14 mouse cellular contexts compared by ENCODE assay signal in genomic region chr15:86105751-86106150, GRCm38 (mm10). TPM values are rescaled to one million over a fixed set of nuclear protein-coding genes. Genes with fewer than 3 reads are reported as not detected.
DNase-seq lines count a peak whose midpoint lies in the region; ATAC-seq and TF ChIP-seq lines count a peak whose summit lies in the region.
"Had no signal": no experiment of that assay in that cellular context is flagged by ENCODE, and none has a peak within 500 bp of the region (broad histone marks: within the 10 kb centered on the region; RNA-seq: fewer than 3 reads in every experiment).

No protein-coding gene starts in this region.

- H3K4me2 ChIP-seq in heart, embryonic 11.5 days = no peak overlapping the region
- no peak overlapping the region for H3K4me2 ChIP-seq in kidney, embryonic 14.5 days (replicated peaks; ENCODE audit: low read depth, low read length)
- H3K4me2 ChIP-seq in liver, embryonic 12.5 days = peak overlapping the region; percentile 60
- H3K4me2 ChIP-seq: embryonic facial prominence, embryonic 12.5 days; neural tube, embryonic 12.5 days had no signal

- no peak for ATAC-seq in heart, embryonic 11.5 days (replicated peaks; ENCODE audit: insufficient number of reproducible peaks, low FRiP score, low TSS enrichment)
- no peak for ATAC-seq in kidney, embryonic 14.5 days (ENCODE audit: low FRiP score, low TSS enrichment)
- ATAC-seq in liver, embryonic 12.5 days = no peak

- no peak for TF ChIP-seq RAD21 in MEL (IDR thresholded peaks at IDR 0.05; ENCODE audit: low read depth, low read length)

- H3K4me1 ChIP-seq in heart, embryonic 11.5 days (ENCODE audit: control insufficient read depth, insufficient read depth, low read length) = peaks cover 59% of the 10 kb centered on the region
- H3K4me1 ChIP-seq in kidney, embryonic 14.5 days (ENCODE audit: control insufficient read depth, insufficient read depth, low read length) = no peaks in the 10 kb centered on the region
- H3K4me1 ChIP-seq in MEL (ENCODE audit: control insufficient read depth in 1 of 2, insufficient read depth in 2 of 2, low read length in 2 of 2) = peaks cover 16 to 32% of the 10 kb centered on the region in 2 experiments
- peaks cover 85% of the 10 kb centered on the region for H3K4me1 ChIP-seq in liver, embryonic 12.5 days
- H3K4me1 ChIP-seq: embryonic facial prominence, embryonic 12.5 days had no signal

- H3K27ac ChIP-seq in heart, embryonic 11.5 days (ENCODE audit: low read depth, low read length) = peak overlapping the region; percentile 73; the same call in 1 of the 2 replicates
- H3K27ac ChIP-seq in kidney, embryonic 14.5 days (ENCODE audit: low read depth, low read length) = no peak overlapping the region
- peak overlapping the region; percentile 91 for H3K27ac ChIP-seq in MEL (ENCODE audit: control insufficient read depth, low read depth, low read length)
- H3K27ac ChIP-seq in liver, embryonic 12.5 days = peak overlapping the region; percentile 98
- H3K27ac ChIP-seq: embryonic facial prominence, embryonic 12.5 days; kidney, postnatal 0 days; neural tube, embryonic 12.5 days had no signal

- no peak for TF ChIP-seq EP300 in MEL (IDR thresholded peaks at IDR 0.05; ENCODE audit: low read depth in 1 of 2, low read length in 2 of 2)

- no peaks in the 10 kb centered on the region for H3K27me3 ChIP-seq in heart, embryonic 11.5 days (ENCODE audit: control insufficient read depth, insufficient read depth, low read length)
- no peaks in the 10 kb centered on the region for H3K27me3 ChIP-seq in kidney, embryonic 14.5 days (ENCODE audit: control insufficient read depth, insufficient read depth, low read length)
- H3K27me3 ChIP-seq in MEL (ENCODE audit: control insufficient read depth in 1 of 2, insufficient read depth in 2 of 2, low read length in 2 of 2) = no peaks in the 10 kb centered on the region
- no peaks in the 10 kb centered on the region for H3K27me3 ChIP-seq in liver, embryonic 12.5 days (replicated peaks)
- H3K27me3 ChIP-seq: embryonic facial prominence, embryonic 12.5 days; neural tube, embryonic 12.5 days had no signal

- no peak overlapping the region for H3K9ac ChIP-seq in heart, embryonic 11.5 days (ENCODE audit: low read depth, low read length)
- no peak overlapping the region for H3K9ac ChIP-seq in kidney, embryonic 14.5 days (ENCODE audit: low read depth, low read length)
- H3K9ac ChIP-seq in MEL (ENCODE audit: control insufficient read depth, low read depth, low read length, poor library complexity, severe bottlenecking) = no peak overlapping the region
- H3K9ac ChIP-seq in liver, embryonic 12.5 days = peak overlapping the region; percentile 60
- H3K9ac ChIP-seq: embryonic facial prominence, embryonic 12.5 days; neural tube, embryonic 12.5 days had no signal

- 67% methylated on average over 6 of the region's 6 CpGs for WGBS in heart, embryonic 11.5 days (ENCODE audit: insufficient replicate concordance)
- WGBS in kidney, embryonic 14.5 days = 79% methylated on average over 6 of the region's 6 CpGs
- WGBS in liver, embryonic 12.5 days (ENCODE audit: insufficient replicate concordance) = 51% methylated on average over 6 of the region's 6 CpGs

- intact Hi-C loops in heart, postnatal 36 days (cut with DNase I) = no loop called here

- no peaks in the 10 kb centered on the region for H3K9me3 ChIP-seq in heart, embryonic 11.5 days (replicated peaks; ENCODE audit: control insufficient read depth, low read length)
- no peaks in the 10 kb centered on the region for H3K9me3 ChIP-seq in kidney, embryonic 14.5 days (ENCODE audit: control insufficient read depth, low read length)
- H3K9me3 ChIP-seq in MEL (replicated peaks; ENCODE audit: insufficient read depth, low read length) = no peaks in the 10 kb centered on the region
- H3K9me3 ChIP-seq in liver, embryonic 12.5 days (replicated peaks) = no peaks in the 10 kb centered on the region
- H3K9me3 ChIP-seq: embryonic facial prominence, embryonic 12.5 days; neural tube, embryonic 12.5 days had no signal

- H3K79me2 ChIP-seq in MEL (ENCODE audit: control insufficient read depth, insufficient read depth, low read length, poor library complexity) = no peaks in the 10 kb centered on the region; the same call in 1 of the 2 replicates

- no peak for TF ChIP-seq CTCF in MEL (IDR thresholded peaks at IDR 0.05 in 2 of 3, conservative IDR thresholded peaks at IDR 0.05 in 1 of 3; ENCODE audit: control insufficient read depth in 1 of 3, insufficient read depth in 1 of 3, low read depth in 2 of 3, low read length in 3 of 3, poor library complexity in 1 of 3, severe bottlenecking in 1 of 3)

- H3K4me3 ChIP-seq in heart, embryonic 11.5 days (ENCODE audit: low read depth, low read length) = no peak overlapping the region
- H3K4me3 ChIP-seq in kidney, embryonic 14.5 days (ENCODE audit: low read length) = no peak overlapping the region
- no peak overlapping the region for H3K4me3 ChIP-seq in MEL (ENCODE audit: control insufficient read depth in 1 of 2, insufficient read depth in 1 of 2, low read depth in 2 of 2, low read length in 2 of 2)
- no peak overlapping the region for H3K4me3 ChIP-seq in liver, embryonic 12.5 days
- H3K4me3 ChIP-seq: embryonic facial prominence, embryonic 12.5 days; neural tube, embryonic 12.5 days had no signal

- H3K36me3 ChIP-seq in heart, embryonic 11.5 days (ENCODE audit: control insufficient read depth, insufficient read depth, low read length) = no peaks in the 10 kb centered on the region
- peaks cover 14% of the 10 kb centered on the region; the same call in 1 of the 2 replicates for H3K36me3 ChIP-seq in kidney, embryonic 14.5 days (ENCODE audit: control insufficient read depth, insufficient read depth, low read length)
- H3K36me3 ChIP-seq in MEL (ENCODE audit: control insufficient read depth in 1 of 2, insufficient read depth in 2 of 2, low read length in 2 of 2) = peaks cover 0 to 23% of the 10 kb centered on the region in 2 experiments
- peaks cover 19% of the 10 kb centered on the region for H3K36me3 ChIP-seq in liver, embryonic 12.5 days

- DNase-seq in heart, postnatal 36 days = no peak
- peak; percentile 48 for DNase-seq in kidney, postnatal 14 days
- no peak for DNase-seq in MEL (ENCODE audit: low read depth, low spot score)
- DNase-seq in frontal cortex, postnatal 10 days (ENCODE audit: low spot score in 2 of 2) = no peak
- DNase-seq in ovary, postnatal 36 days (ENCODE audit: low spot score) = no peak
- DNase-seq: B cell, adult 2 months; cerebellum, adult 8-10 months; right cerebral cortex, postnatal 14 days had no signal

- no peak for TF ChIP-seq POLR2A in MEL (IDR thresholded peaks at IDR 0.05; ENCODE audit: control insufficient read depth in 1 of 2, insufficient read depth in 1 of 2, low read depth in 1 of 2, low read length in 2 of 2, poor library complexity in 1 of 2)

TF ChIP-seq in MEL, 35 proteins besides CTCF, POLR2A, EP300 and RAD21:
- TF ChIP-seq ZNF384 (IDR thresholded peaks at IDR 0.05; ENCODE audit: low read depth, low read length) = no peak
- no peak for TF ChIP-seq POLR2AphosphoS2 (IDR thresholded peaks at IDR 0.05; ENCODE audit: low read length)
- no peak for TF ChIP-seq MAZ (IDR thresholded peaks at IDR 0.05; ENCODE audit: low read depth, low read length)
- no peak for TF ChIP-seq KAT2A (conservative IDR thresholded peaks at IDR 0.05; ENCODE audit: low read depth, low read length)
- TF ChIP-seq RCOR1 (IDR thresholded peaks at IDR 0.05; ENCODE audit: low read depth, low read length) = no peak
- no peak for TF ChIP-seq SIN3A (IDR thresholded peaks at IDR 0.05; ENCODE audit: low read length)
- TF ChIP-seq NRF1 (IDR thresholded peaks at IDR 0.05; ENCODE audit: insufficient read depth, low read depth, low read length, poor library complexity, severe bottlenecking) = no peak
- no peak for TF ChIP-seq MYC (IDR thresholded peaks at IDR 0.05; ENCODE audit: low read depth, low read length)

RNA-seq across cellular contexts. Expression of gene Gramd4, which starts 48.3 kb away (rescaled TPM):
- 4.9 and 6.5 TPM in 2 replicates for polyA plus RNA-seq in heart, embryonic 11.5 days (2014; fragmentation: Nextera tagmentation; extraction: Ambion mirVana)
- total RNA-seq in heart, postnatal 36 days (2021) = 10 to 100 TPM; 29.6 to 35.3 TPM
- polyA plus RNA-seq in kidney, embryonic 14.5 days (2014; fragmentation: Nextera tagmentation; extraction: Ambion mirVana) = 6.5 and 9.7 TPM in 2 replicates
- 34.1 and 43.1 TPM in 2 replicates for total RNA-seq in MEL (2012; rRNA removed)
- 10 to 100 TPM; 35.2 to 38.0 TPM for polyA plus RNA-seq in MEL (2012; ENCODE audit: insufficient read depth in 1 of 2, insufficient read length in 2 of 2, low read depth in 1 of 2, low replicate concordance in 2 of 2, missing spikeins in 1 of 2)
- 14.4 and 15.1 TPM in 2 replicates for polyA plus RNA-seq in liver, embryonic 12.5 days (2016; fragmentation: Nextera tagmentation; extraction: Ambion mirVana)
